Mouse (Mus musculus) CD4-positive helper T cell, adult 2 months (primary cell): Measurements from ENCODE around the gene Ascl1.

ENCODE experiments used
- DNase-seq: peaks from one replicate; pipeline ENCODE4 v3.0.0-alpha.2; 2012; ENCODE audit warnings: low read depth, missing footprints, low spot score

Ascl1 gene

DNA sequence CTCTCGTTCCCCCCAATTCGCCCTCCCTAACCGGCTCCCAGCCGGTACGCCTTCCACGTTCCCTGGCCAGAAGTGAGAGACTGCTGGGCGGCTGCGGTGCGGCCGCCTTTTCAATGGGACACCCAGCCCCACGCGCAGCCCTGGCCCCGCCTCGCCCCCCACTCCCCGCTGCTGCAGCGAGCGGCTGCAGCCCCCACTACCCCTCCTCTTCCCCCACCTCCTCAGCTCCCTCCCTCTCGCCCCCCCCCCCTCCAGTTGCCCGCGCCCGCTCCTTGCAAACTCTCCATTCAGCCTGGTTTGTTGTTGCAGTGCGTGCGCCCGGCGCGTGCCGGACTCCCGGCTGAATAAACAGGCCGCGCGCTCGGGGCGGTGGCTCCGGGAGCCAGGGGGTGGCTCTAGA is at the start of gene Ascl1:
Ascl1 (minus strand) TSS at position 85 of the 400 bp plus-strand sequence.
- no peak for DNase-seq

- DNase-seq = no peak
Observed at GRCm38 (mm10) chr10:87534172-87534571, 40.7 kb upstream of the Ascl1 start.

DNA sequence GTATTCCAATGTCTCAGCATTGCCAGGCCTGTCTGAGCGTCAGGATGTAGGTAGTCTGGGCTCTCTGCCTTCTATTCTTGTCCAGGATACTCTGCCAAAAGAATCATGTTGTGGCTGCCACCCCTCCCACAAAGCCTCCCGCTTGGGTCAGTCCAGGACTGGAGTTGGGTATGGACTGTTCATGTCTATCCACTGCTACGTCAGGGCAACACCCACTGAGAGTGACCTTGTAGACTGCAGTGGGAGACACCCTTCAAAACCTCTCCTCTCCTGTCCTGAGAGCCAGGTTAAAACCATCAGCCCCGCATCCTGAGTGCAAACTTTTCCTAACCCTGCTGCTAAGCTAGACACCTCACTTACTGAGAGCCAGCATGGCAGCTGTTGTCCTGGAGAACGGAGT is 28.2 kb upstream of the Ascl1 start, which contains the start of gene Pah:
Pah (plus strand) TSS at position 150 of the 400 bp plus-strand sequence.
- DNase-seq = no peak

DNA sequence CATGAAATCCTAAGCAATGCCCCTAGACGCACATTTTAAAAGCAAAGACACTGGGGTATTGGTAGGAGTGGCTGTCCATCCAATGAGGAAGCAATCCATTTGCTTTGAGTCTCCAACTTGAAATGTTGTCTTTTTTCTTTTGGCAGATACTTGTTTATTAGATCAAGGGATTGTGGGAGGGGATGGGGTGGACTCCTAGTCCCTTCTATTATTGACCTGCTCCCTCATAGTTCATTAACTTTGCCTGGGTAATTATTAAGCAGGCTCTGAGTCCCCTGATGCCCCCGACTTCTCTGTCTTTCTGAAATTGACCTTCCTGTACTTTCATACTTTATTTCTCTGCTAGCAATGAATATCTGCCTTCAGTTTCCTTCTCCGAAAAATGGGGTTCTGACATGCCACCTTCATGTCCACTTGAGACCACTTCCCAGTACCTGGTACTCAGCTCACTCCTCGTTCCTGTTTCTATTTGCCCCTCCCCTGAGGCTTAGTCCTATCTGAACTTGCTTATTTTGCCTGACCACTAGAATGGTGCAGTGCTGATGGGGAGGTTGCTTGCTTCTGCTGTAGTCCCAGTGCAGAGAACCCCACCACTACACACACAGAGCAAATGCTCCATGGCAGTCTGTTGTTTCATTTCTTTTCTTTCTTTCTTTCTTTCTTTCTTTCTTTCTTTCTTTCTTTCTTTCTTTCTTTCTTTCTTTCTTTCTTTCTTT is 27.1 kb upstream of the Ascl1 start:
- DNase-seq = no peak

GRCm38 (mm10) chr10:87518585-87518984 is 25.1 kb upstream of the Ascl1 start:
- no peak for DNase-seq

DNA sequence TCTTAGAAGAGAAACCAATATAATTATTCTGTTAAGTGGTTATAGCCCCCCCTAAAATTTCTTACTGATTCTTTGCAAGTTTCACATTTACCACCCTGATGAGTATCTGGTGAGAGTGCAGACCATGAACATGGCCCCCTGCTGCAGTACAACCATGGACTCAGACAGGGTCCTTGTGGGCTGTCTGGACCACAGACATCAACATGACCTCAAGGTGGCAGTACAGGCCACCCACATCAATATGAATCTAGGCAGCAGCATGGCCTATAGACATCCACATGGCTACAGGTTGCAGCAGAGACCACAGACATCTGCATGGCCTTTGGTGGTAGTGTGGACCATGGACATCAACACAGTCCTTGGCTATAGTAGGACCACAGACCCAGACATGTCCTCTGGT is 19.6 kb upstream of the Ascl1 start:
- no peak for DNase-seq

DNA sequence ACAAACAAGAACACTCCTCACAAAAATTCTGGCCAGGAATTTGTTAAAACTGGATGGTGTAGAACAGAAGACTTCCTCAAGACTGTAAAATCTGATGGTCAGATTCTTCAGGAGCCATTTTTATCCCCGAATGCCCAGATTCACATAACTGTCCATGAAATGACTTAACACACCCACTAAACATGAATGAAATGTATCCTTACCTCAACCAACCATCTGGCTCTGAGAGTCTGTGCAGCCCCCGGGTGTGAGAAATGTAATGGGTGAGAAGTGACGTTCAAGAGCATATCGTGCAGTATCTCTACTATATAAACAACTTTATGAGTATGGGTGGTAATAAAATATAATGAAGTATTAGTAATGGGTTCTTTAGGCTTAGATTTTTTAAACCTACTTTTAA is 15.1 kb upstream of the Ascl1 start:
- no peak for DNase-seq

- no peak for DNase-seq
Observed at GRCm38 (mm10) chr10:87503946-87504345, 10.5 kb upstream of the Ascl1 start.

GRCm38 (mm10) chr10:87502283-87502682 is 8.8 kb upstream of the Ascl1 start:
- no peak for DNase-seq

GRCm38 (mm10) chr10:87501659-87502042 is 8.2 kb upstream of the Ascl1 start:
- DNase-seq = no peak

- no peak for DNase-seq
Observed at GRCm38 (mm10) chr10:87500926-87501658, 7.6 kb upstream of the Ascl1 start.

- no peak for DNase-seq
Observed at GRCm38 (mm10) chr10:87497056-87497455, 3.6 kb upstream of the Ascl1 start.

GRCm38 (mm10) chr10:87494596-87494995 is 1.1 kb upstream of the Ascl1 start:
- DNase-seq = no peak

DNA sequence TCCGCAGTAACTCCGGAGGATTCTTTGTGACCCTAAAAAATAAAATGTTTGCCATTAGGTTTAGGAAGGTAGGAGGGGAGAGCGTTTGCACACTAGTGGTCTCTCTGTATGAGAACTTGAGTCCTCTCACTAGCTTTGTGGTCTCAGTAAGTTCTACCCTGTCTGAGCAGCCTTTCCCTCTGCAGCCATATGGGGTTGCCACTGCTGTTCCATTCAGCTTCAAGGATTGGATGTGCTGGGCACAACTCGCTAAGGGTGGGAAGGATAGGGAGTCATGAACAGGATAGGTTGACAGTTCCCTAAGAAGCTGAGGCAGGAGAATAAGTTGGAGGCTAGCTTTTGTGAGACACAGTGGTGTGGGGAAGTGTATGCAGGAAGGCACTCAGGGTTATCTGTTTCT is 716 bp upstream of the Ascl1 start:
- DNase-seq = no peak

DNA sequence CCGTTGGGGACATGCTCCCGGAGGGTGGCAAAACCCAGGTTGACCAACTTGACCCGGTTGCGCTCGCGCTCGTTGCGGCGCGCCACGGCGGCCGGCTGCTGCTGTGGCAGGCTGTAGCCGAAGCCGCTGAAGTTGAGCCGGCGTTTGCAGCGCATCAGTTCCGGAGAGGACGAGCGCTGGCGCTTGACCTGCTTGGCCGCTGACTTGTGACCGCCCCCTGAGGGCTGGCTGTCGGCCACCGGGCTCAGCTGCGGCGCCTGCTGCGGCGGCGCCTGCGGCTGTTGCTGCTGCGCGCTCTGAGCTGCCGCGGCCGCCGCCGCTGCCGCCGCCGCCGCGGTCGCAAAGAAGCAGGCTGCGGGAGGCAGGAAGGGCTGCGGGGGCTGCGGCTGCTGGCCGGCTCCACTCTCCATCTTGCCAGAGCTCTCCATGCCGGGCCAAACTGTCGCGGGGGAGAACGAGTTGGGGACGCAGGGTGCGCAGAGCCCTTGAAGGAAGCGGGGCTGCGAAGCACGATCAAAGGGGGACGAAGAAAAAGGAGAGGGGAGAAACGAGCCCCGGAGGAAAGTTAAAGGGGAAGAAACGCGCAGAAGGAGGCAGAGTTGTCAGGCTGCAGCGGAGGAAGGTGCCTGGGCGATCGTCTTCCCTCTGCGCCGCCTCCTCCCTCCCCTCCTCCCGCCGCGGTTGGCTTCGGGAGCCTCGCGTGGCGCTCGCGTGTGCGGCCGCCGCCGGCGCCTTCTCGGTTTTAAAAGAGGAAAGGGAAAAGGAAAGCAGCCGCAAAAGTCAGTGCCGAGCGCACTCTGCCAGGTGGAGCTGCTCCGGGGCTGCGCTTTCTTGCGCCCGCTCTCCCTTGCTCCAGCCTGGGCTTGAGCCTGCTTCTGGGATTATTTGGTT is 554 bp downstream of the Ascl1 start:
- no peak for DNase-seq

- DNase-seq = no peak
Observed at GRCm38 (mm10) chr10:87492332-87492660, 1.2 kb downstream of the Ascl1 start.

DNA sequence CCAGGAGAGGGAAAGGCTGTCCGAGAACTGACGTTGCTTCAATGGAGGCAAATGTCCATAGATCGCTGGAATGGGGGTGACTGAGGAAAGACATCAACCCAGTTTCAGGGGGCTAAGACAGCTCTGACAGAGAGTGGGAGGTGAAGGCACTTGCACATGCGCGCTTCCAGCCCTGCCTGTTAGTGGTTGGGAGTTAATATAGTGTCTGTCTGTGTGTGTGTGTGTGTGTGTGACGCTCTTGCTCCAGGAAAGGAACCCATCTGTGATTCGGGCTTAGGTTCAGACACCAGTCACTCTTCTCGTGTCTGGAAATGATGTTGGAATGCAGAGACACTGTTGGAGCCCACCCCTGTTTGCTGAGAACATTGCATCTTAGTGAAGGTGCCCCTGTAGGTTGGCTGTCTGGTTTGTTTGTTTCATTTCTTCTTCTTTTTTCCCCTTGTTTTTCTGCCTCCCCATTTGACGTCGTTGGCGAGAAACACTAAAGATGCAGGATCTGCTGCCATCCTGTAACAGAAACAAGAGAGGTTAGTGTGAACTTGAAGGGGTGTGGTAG is 1.9 kb downstream of the Ascl1 start:
- DNase-seq = no peak

DNA sequence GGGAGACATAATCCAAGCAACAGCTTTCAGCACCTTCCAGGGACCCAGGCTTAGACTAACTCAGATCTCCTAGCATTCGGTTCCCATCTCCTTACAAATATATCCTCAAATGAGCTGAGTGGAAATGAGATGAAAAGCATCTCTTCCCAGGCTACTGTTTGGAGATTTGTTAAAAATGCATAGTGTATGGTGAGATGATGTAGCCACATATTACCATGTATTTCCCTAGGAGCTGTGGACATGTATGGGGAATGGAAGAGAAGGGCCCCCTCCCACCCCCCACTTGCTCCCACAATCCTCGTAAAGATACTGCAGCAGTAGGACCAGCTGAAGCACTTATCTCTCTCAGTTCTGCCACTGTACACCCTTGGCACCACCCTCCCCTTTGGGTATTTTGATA is 3.1 kb downstream of the Ascl1 start:
- no peak for DNase-seq

GRCm38 (mm10) chr10:87489246-87490009 is 4.0 kb downstream of the Ascl1 start:
- DNase-seq = no peak

- DNase-seq = no peak
Observed at GRCm38 (mm10) chr10:87488429-87489145, 4.9 kb downstream of the Ascl1 start.
